Mouse (Mus musculus) megakaryocyte-erythroid progenitor cell, adult 5-6 weeks (primary cell): ENCODE data around the gene Stk39. TPM values are rescaled to one million over a fixed set of nuclear protein-coding genes. Genes with fewer than 3 reads are reported as not detected.

Source experiments
- ATAC-seq: replicated peaks from 2 replicates; pipeline ENCODE4 v1.8.0; 2016; ENCODE audit warnings: mild to moderate bottlenecking, inconsistent platforms; ENCODE audit not compliant: severe bottlenecking, poor library complexity, low FRiP score, low TSS enrichment
- total RNA-seq, 2 experiments: library from RNA; stranded (forward) in 1 of 2; stranded (reverse) in 1 of 2; fragments of 200-1000, 215-1000 nt in 1 of 2; fragments of >200 nt in 1 of 2; fragmentation: Nextera tagmentation in 1 of 2; gene quantifications; 2 replicates each; pipeline ENCODE4 v1.2.3; 2014 to 2017

The Stk39 gene
- total RNA-seq, 2 experiments from 2014 or later = 1.3 to 2.1 TPM

GRCm38 (mm10) chr2:68366897-68367193, 105.2 kb downstream of the Stk39 start:
- no peak for ATAC-seq

- no peak for ATAC-seq
Measured at GRCm38 (mm10) chr2:68366091-68366896, 105.8 kb downstream of the Stk39 start.

GRCm38 (mm10) chr2:68365504-68365903, 106.6 kb downstream of the Stk39 start:
- ATAC-seq = no peak

- ATAC-seq = peak; percentile 95
Measured at GRCm38 (mm10) chr2:68364181-68364900, 107.7 kb downstream of the Stk39 start.

GRCm38 (mm10) chr2:68363159-68363558, 108.9 kb downstream of the Stk39 start:
- no peak for ATAC-seq

- no peak for ATAC-seq
Measured at GRCm38 (mm10) chr2:68361701-68362100, 110.4 kb downstream of the Stk39 start.

GRCm38 (mm10) chr2:68350621-68351020, 121.4 kb downstream of the Stk39 start:
- peak; percentile 89 for ATAC-seq

GRCm38 (mm10) chr2:68349593-68350383, 122.3 kb downstream of the Stk39 start:
- ATAC-seq = peak; percentile 81

GRCm38 (mm10) chr2:68348966-68349365, 123.1 kb downstream of the Stk39 start:
- no peak for ATAC-seq

- ATAC-seq = no peak
Measured at GRCm38 (mm10) chr2:68346606-68347237, 125.3 kb downstream of the Stk39 start.

GRCm38 (mm10) chr2:68345269-68345668, 126.8 kb downstream of the Stk39 start:
- no peak for ATAC-seq

GRCm38 (mm10) chr2:68343751-68344150, 128.3 kb downstream of the Stk39 start:
- no peak for ATAC-seq

GRCm38 (mm10) chr2:68342122-68342646, 129.9 kb downstream of the Stk39 start:
- ATAC-seq = no peak

- ATAC-seq = no peak
Measured at GRCm38 (mm10) chr2:68336913-68337312, 135.2 kb downstream of the Stk39 start.

GRCm38 (mm10) chr2:68334945-68335344, 137.1 kb downstream of the Stk39 start:
- no peak for ATAC-seq

- no peak for ATAC-seq
Measured at GRCm38 (mm10) chr2:68325306-68325705, 146.8 kb downstream of the Stk39 start.

- ATAC-seq = no peak
Measured at GRCm38 (mm10) chr2:68321230-68321629, 150.8 kb downstream of the Stk39 start.

GRCm38 (mm10) chr2:68320670-68321069, 151.4 kb downstream of the Stk39 start:
- ATAC-seq = no peak

- no peak for ATAC-seq
Measured at GRCm38 (mm10) chr2:68318452-68318851, 153.6 kb downstream of the Stk39 start.

- ATAC-seq = no peak
Measured at GRCm38 (mm10) chr2:68317895-68318294, 154.2 kb downstream of the Stk39 start.
